Mouse (Mus musculus) lung, embryonic 16.5 days (tissue): ENCODE data around the gene Pakap. TPM values are rescaled to one million over a fixed set of nuclear protein-coding genes. Genes with fewer than 3 reads are reported as not detected.
A peak's percentile ranks its signal among the peaks of the same experiment; 100 is the strongest.

ENCODE experiments used
- ATAC-seq: fragments of 200-750 bp; cut with Nextera tagmentation; 2 replicates; pipeline ENCODE4 v1.8.0; 2017; ENCODE audit warnings: low read depth, mild to moderate bottlenecking, moderate library complexity
- H3K27ac ChIP-seq: fragments of 300-500 bp; sonication (generic); 2 replicates; pipeline ENCODE4 v1.5.1; 2014; ENCODE audit warnings: mild to moderate bottlenecking, control low read depth, low read length
- H3K27me3 ChIP-seq: fragments of 300-500 bp; sonication (generic); 2 replicates; pipeline ENCODE4 v1.6.1; 2014; ENCODE audit warnings: low read depth, low read length, mixed read lengths; ENCODE audit not compliant: control insufficient read depth, insufficient read depth
- H3K36me3 ChIP-seq: fragments of 300-500 bp; sonication (generic); 2 replicates; pipeline ENCODE4 v1.6.1; 2014; ENCODE audit warnings: low read length; ENCODE audit not compliant: control insufficient read depth, insufficient read depth
- H3K4me1 ChIP-seq: fragments of 300-500 bp; sonication (generic); replicated peaks from 2 replicates; pipeline ENCODE4 v1.6.1; 2014; ENCODE audit warnings: low read length, mixed read lengths; ENCODE audit not compliant: control insufficient read depth, insufficient read depth
- H3K4me2 ChIP-seq: fragments of 300-500 bp; sonication (generic); 2 replicates; pipeline ENCODE4 v1.6.1; 2014; ENCODE audit warnings: low read depth, low read length, control low read depth
- H3K4me3 ChIP-seq: fragments of 300-500 bp; sonication (generic); 2 replicates; pipeline ENCODE4 v1.5.1; 2014; ENCODE audit warnings: mild to moderate bottlenecking, low read length, control low read depth
- H3K9ac ChIP-seq: fragments of 300-500 bp; sonication (generic); 2 replicates; pipeline ENCODE4 v1.6.1; 2014; ENCODE audit warnings: low read length, control low read depth
- H3K9me3 ChIP-seq: fragments of 300-500 bp; sonication (generic); 2 replicates; pipeline ENCODE4 v1.6.1; 2016; ENCODE audit warnings: low read length; ENCODE audit not compliant: control insufficient read depth
- WGBS: fragments of 180-500 bp; shearing (Covaris S2); extraction: QIAGEN DNeasy Blood & Tissue Kit; methylation state at CpG from one replicate; pipeline ENCODE4 v1.1.7; 2014; 5-methylcytosine and 5-hydroxymethylcytosine counted together
- polyA plus RNA-seq: library from polyadenylated mRNA; unstranded; fragments of >200 nt; fragmentation: Nextera tagmentation; extraction: Ambion mirVana; gene quantifications from 2 replicates; pipeline ENCODE4 v1.2.1, GENCODE M21; 2015

Gene Pakap
- polyA plus RNA-seq, 1 experiment from 2014 or later = 50.0 TPM

DNA sequence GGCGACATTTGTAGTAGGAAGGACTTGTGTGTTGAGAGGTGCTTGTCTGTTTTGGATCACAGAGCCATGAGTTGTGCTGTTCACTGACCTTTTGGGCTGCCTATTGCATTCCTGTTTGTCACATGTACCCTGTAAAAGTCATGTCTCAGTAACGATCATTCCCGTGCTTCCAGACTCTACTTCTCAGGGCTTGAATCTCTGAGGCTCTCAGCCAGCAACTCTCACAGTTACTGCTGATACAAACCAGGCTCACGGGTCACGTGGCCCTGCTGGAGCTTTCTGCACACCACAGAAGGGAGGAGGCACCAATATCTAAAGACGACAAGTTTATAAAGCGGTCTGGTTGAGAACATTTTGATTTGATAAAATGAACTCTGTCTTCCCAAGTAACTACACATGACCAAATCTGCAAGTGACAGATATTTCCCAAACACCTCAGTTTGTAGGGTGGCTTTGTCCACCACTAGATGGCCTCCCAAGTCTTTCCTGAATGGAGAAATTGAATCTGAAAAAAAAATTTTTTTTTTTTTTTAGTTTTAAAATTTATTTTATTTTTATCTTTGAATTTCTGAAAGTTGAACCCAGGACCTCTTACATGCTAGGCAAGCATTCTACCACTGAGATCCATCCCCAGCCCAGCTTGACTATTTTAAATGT is 103.0 kb downstream of the Pakap start:
- Histone ChIP-seq H3K4me3 (no peak overlapping the region), H3K27ac (no peak overlapping the region), H3K27me3 (no peaks in the 10 kb centered on the region), H3K9ac (no peak overlapping the region), H3K9me3 (no peaks in the 10 kb centered on the region), H3K4me2 (no peak overlapping the region), H3K4me1 (peaks cover 29% of the 10 kb centered on the region), H3K36me3 (no peaks in the 10 kb centered on the region)
- WGBS = 42% methylated on average over 7 of the region's 7 CpGs
- ATAC-seq = no peak

- Histone ChIP-seq H3K27ac (no peak overlapping the region), H3K4me2 (no peak overlapping the region), H3K9me3 (no peaks in the 10 kb centered on the region), H3K27me3 (no peaks in the 10 kb centered on the region), H3K9ac (no peak overlapping the region), H3K4me1 (peaks cover 30% of the 10 kb centered on the region), H3K36me3 (no peaks in the 10 kb centered on the region), H3K4me3 (no peak overlapping the region)
- no peak for ATAC-seq
- WGBS = 74% methylated on average over 4 of the region's 4 CpGs
These were observed 104.6 kb downstream of the Pakap start for GRCm38 (mm10) chr4:57672541-57672940.

- ATAC-seq = peak; percentile 53; the same call in 1 of the 2 replicates
These were observed 105.3 kb downstream of the Pakap start for GRCm38 (mm10) chr4:57672996-57673906.

DNA sequence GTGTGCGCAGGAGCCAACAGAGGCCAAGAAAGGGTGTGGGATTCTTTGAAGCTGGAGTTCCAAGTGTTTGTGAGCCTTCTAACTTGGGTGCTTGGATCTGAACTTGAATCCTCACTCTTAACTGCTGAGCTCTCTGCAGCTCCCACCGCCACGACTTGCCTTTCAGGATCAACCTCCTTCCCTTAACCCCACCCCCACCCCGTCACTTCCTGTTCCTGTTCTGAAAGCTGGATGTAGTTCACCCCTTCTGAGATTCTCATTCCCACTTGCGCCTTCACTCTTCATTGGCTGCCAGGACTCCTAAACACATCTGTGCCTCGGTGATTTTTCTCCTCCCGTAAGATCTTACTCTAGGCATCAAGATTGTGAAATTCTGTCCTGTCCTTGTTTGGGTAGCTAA is 106.4 kb downstream of the Pakap start:
- peaks cover 31% of the 10 kb centered on the region for H3K4me1 ChIP-seq
- no peak for ATAC-seq
- no peaks in the 10 kb centered on the region for H3K9me3 ChIP-seq
- 53% methylated on average over 7 of the region's 7 CpGs for WGBS
- H3K27me3 ChIP-seq = no peaks in the 10 kb centered on the region
- H3K36me3 ChIP-seq = no peaks in the 10 kb centered on the region
- H3K9ac ChIP-seq = no peak overlapping the region
- H3K4me3 ChIP-seq = no peak overlapping the region
- peak overlapping the region; percentile 81 for H3K27ac ChIP-seq
- no peak overlapping the region for H3K4me2 ChIP-seq

More at GRCm38 (mm10) chr4:57672996-57673906, 105.3 kb downstream of the Pakap start:
- H3K4me3 ChIP-seq = peak overlapping the region; percentile 16; the same call in 1 of the 2 replicates
- no peaks in the 10 kb centered on the region for H3K9me3 ChIP-seq
- peak overlapping the region; percentile 38 for H3K4me2 ChIP-seq
- no peaks in the 10 kb centered on the region for H3K36me3 ChIP-seq
- no peaks in the 10 kb centered on the region for H3K27me3 ChIP-seq
- peaks cover 30% of the 10 kb centered on the region for H3K4me1 ChIP-seq
- H3K27ac ChIP-seq = peak overlapping the region; percentile 81
- WGBS = 13% methylated on average over 12 of the region's 12 CpGs
- peak overlapping the region; percentile 50 for H3K9ac ChIP-seq

- ATAC-seq = peak; percentile 86
- Histone ChIP-seq H3K27me3 (no peaks in the 10 kb centered on the region), H3K4me3 (peak overlapping the region; percentile 25; the same call in 1 of the 2 replicates), H3K27ac (peak overlapping the region; percentile 81), H3K9ac (peak overlapping the region; percentile 47; the same call in 1 of the 2 replicates), H3K4me1 (peaks cover 33% of the 10 kb centered on the region), H3K4me2 (peak overlapping the region; percentile 50), H3K36me3 (no peaks in the 10 kb centered on the region), H3K9me3 (no peaks in the 10 kb centered on the region)
- 2% methylated on average over 13 of the region's 13 CpGs for WGBS
These were observed 107.4 kb downstream of the Pakap start for GRCm38 (mm10) chr4:57675387-57675786.

- H3K4me1 ChIP-seq = peaks cover 36% of the 10 kb centered on the region
- 43% methylated on average over 12 of the region's 12 CpGs for WGBS
- no peaks in the 10 kb centered on the region for H3K36me3 ChIP-seq
- no peak overlapping the region for H3K4me3 ChIP-seq
- no peak overlapping the region for H3K27ac ChIP-seq
- no peaks in the 10 kb centered on the region for H3K27me3 ChIP-seq
- no peak overlapping the region for H3K9ac ChIP-seq
- no peak for ATAC-seq
- H3K4me2 ChIP-seq = no peak overlapping the region
- no peaks in the 10 kb centered on the region for H3K9me3 ChIP-seq
These were observed 109.9 kb downstream of the Pakap start for GRCm38 (mm10) chr4:57677916-57678315.

- H3K4me3 ChIP-seq = no peak overlapping the region
- no peaks in the 10 kb centered on the region for H3K27me3 ChIP-seq
- H3K4me2 ChIP-seq = no peak overlapping the region
- ATAC-seq = peak; percentile 30; the same call in 1 of the 2 replicates
- 53% methylated on average over 9 of the region's 9 CpGs for WGBS
- H3K4me1 ChIP-seq = peaks cover 27% of the 10 kb centered on the region
- peak overlapping the region; percentile 59 for H3K27ac ChIP-seq
- no peaks in the 10 kb centered on the region for H3K36me3 ChIP-seq
- no peaks in the 10 kb centered on the region for H3K9me3 ChIP-seq
- H3K9ac ChIP-seq = no peak overlapping the region
These were observed 111.0 kb downstream of the Pakap start for GRCm38 (mm10) chr4:57678991-57679457.

- H3K9ac ChIP-seq = no peak overlapping the region
- 92% methylated on average over 12 of the region's 12 CpGs for WGBS
- no peak overlapping the region for H3K27ac ChIP-seq
These were observed 112.2 kb downstream of the Pakap start for GRCm38 (mm10) chr4:57680186-57680585.

GRCm38 (mm10) chr4:57681511-57681910 is 113.5 kb downstream of the Pakap start:
- Histone ChIP-seq H3K27me3 (no peaks in the 10 kb centered on the region), H3K4me1 (peaks cover 7% of the 10 kb centered on the region; the same call in 1 of the 2 replicates), H3K4me2 (no peak overlapping the region), H3K27ac (no peak overlapping the region), H3K9ac (no peak overlapping the region), H3K36me3 (no peaks in the 10 kb centered on the region), H3K9me3 (no peaks in the 10 kb centered on the region), H3K4me3 (no peak overlapping the region)
- 67% methylated on average over 12 of the region's 12 CpGs for WGBS
- ATAC-seq = no peak

More at GRCm38 (mm10) chr4:57680186-57680585, 112.2 kb downstream of the Pakap start:
- Histone ChIP-seq H3K4me1 (peaks cover 15% of the 10 kb centered on the region), H3K4me2 (no peak overlapping the region), H3K27me3 (no peaks in the 10 kb centered on the region), H3K9me3 (no peaks in the 10 kb centered on the region), H3K36me3 (no peaks in the 10 kb centered on the region), H3K4me3 (no peak overlapping the region)
- ATAC-seq = no peak
